Mouse (Mus musculus) liver, embryonic 14.5 days (tissue): ENCODE measurements at regions not wholly inside any gene's neighbourhood (a gene's known extent, or its start where the extent isn't known, plus 50 kb on each side); places are given as distances from the start of the nearest gene placed in this dataset.

Source experiments
- ATAC-seq: fragments of 200-750 bp; cut with Nextera tagmentation; 2 replicates; pipeline ENCODE4 v1.8.0; 2017; ENCODE audit warnings: moderate number of reproducible peaks, mild to moderate bottlenecking, moderate library complexity; ENCODE audit not compliant: insufficient read depth
- DNase-seq, 3 experiments: peaks; one replicate each; pipeline ENCODE4 v3.0.0-alpha.2; 2012 to 2013; ENCODE audit warnings: low read depth in 3 of 3, low spot score in 3 of 3
- H3K27ac ChIP-seq: fragments of 300-500 bp; sonication (generic); 2 replicates; pipeline ENCODE4 v1.5.1; 2014; ENCODE audit warnings: moderate library complexity, mild to moderate bottlenecking, control low read depth, inconsistent platforms
- H3K27me3 ChIP-seq: fragments of 300-500 bp; sonication (generic); 2 replicates; pipeline ENCODE4 v1.6.1; 2014; ENCODE audit warnings: mild to moderate bottlenecking, low read length, moderate library complexity; ENCODE audit not compliant: control insufficient read depth, insufficient read depth
- H3K36me3 ChIP-seq: fragments of 300-500 bp; sonication (generic); replicated peaks from 2 replicates; pipeline ENCODE4 v1.6.1; 2014; ENCODE audit warnings: low read depth; ENCODE audit not compliant: control insufficient read depth, insufficient read depth
- H3K4me1 ChIP-seq, 2 experiments: fragments of 200-500 bp in 1 of 2; fragments of 300-500 bp in 1 of 2; sonication (generic) in 1 of 2; replicated peaks; 2 replicates each; pipeline ENCODE4 v1.6.1; 2012 to 2014; ENCODE audit warnings: antibody characterized with exemption in 1 of 2, inconsistent platforms in 1 of 2, low read length in 1 of 2; ENCODE audit not compliant: control insufficient read depth in 2 of 2, insufficient read depth in 2 of 2
- H3K4me2 ChIP-seq: fragments of 300-500 bp; sonication (generic); 2 replicates; pipeline ENCODE4 v1.6.1; 2014; ENCODE audit warnings: low read depth, mild to moderate bottlenecking, control low read depth, moderate library complexity
- H3K4me3 ChIP-seq, 2 experiments: fragments of 200-500 bp in 1 of 2; fragments of 300-500 bp in 1 of 2; sonication (generic) in 1 of 2; 2 replicates each; pipeline ENCODE4 v1.5.1; 2012 to 2014; ENCODE audit warnings: low read depth in 2 of 2, low read length in 2 of 2, mild to moderate bottlenecking in 2 of 2, control low read depth in 1 of 2, inconsistent platforms in 1 of 2, moderate library complexity in 1 of 2; ENCODE audit not compliant: insufficient read depth in 1 of 2
- H3K9ac ChIP-seq: fragments of 300-500 bp; sonication (generic); replicated peaks from 2 replicates; pipeline ENCODE4 v1.6.1; 2014; ENCODE audit warnings: mild to moderate bottlenecking, control low read depth, moderate library complexity
- H3K9me3 ChIP-seq: fragments of 300-500 bp; sonication (generic); 2 replicates; pipeline ENCODE4 v1.6.1; 2016; ENCODE audit warnings: low read length, mixed read lengths; ENCODE audit not compliant: control insufficient read depth
- CTCF ChIP-seq: IDR thresholded peaks from 2 replicates; pipeline ENCODE4 v1.5.1; 2016; ENCODE audit warnings: antibody characterized with exemption, low read depth, control low read depth
- EP300 ChIP-seq: IDR thresholded peaks from 2 replicates; pipeline ENCODE4 v1.6.1; 2016; ENCODE audit warnings: antibody characterized with exemption, low read depth
- WGBS: fragments of 180-500 bp; shearing (Covaris S2); extraction: QIAGEN DNeasy Blood & Tissue Kit; methylation state at CpG from one replicate; pipeline ENCODE4 v1.1.7; 2014; ENCODE audit not compliant: insufficient replicate concordance; 5-methylcytosine and 5-hydroxymethylcytosine counted together

- no peak for TF ChIP-seq CTCF
- TF ChIP-seq EP300: no peak
- Histone ChIP-seq H3K27me3 (no peaks in the 10 kb centered on the region), H3K4me1 (no peaks in the 10 kb centered on the region), H3K36me3 (no peaks in the 10 kb centered on the region), H3K9me3 (no peaks in the 10 kb centered on the region), H3K4me3 (no peak overlapping the region), H3K9ac (no peak overlapping the region), H3K4me2 (no peak overlapping the region), H3K27ac (no peak overlapping the region)
- 49% methylated on average over 6 of the region's 6 CpGs for WGBS
- ATAC-seq (no peak), DNase-seq (no peak)
These were observed 2724.2 kb upstream of the Lrrc6 start for GRCm38 (mm10) chr15:69224619-69225587.

DNA sequence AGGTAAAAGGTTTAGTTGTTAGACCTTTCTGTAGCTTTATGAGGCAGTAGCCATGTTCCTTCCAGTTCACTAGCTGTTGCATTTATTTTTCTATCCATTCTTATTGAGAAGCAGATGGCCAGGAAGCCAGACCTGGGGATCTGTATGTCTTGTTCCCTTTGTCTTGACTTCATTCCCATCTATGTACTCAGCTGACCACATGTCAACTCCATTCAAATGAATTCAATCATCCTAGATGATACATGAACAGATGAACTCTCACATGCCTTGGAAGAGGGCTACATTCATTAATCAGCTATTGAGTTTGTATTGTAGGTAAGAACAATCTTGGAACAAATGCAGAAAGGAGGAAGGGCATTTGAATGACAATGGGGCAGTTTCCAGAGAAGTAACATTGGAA, 2722.7 kb upstream of the Lrrc6 start:
- ATAC-seq (no peak), DNase-seq (no peak)
- Histone ChIP-seq H3K9ac (no peak overlapping the region), H3K9me3 (no peaks in the 10 kb centered on the region), H3K27me3 (no peaks in the 10 kb centered on the region), H3K27ac (no peak overlapping the region), H3K4me3 (no peak overlapping the region), H3K4me2 (no peak overlapping the region), H3K4me1 (no peaks in the 10 kb centered on the region), H3K36me3 (no peaks in the 10 kb centered on the region)
- no peak for TF ChIP-seq EP300
- TF ChIP-seq CTCF: no peak

DNA sequence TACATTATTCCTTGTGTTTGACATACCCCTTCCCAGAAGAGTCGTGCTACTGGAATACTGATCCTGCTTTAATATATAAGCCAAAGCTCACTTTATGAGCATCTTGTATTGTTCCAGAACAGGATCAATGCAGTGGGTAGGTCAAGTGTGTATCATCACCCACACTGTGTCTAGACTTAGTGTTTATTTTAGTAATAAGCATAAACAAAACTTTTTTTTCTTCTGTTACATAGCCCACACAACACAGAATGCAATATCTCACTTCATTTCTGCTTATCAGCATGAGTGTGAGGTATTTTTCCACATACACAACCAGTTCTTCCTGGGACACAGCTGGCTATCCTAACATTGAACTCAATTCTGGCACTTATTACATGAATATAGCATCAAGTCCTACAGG, 2721.7 kb upstream of the Lrrc6 start:
- WGBS: 49% methylated on average over 1 of the region's 1 CpGs
- ATAC-seq (no peak), DNase-seq (no peak)

More for the DNA sequence above, 2721.7 kb upstream of the Lrrc6 start:
- no peaks in the 10 kb centered on the region for H3K4me1 ChIP-seq
- no peak overlapping the region for H3K4me3 ChIP-seq
- TF ChIP-seq CTCF: no peak
- no peak for TF ChIP-seq EP300
- H3K9me3 ChIP-seq: no peaks in the 10 kb centered on the region
- H3K36me3 ChIP-seq: no peaks in the 10 kb centered on the region
- no peak overlapping the region for H3K9ac ChIP-seq
- no peak overlapping the region for H3K4me2 ChIP-seq
- no peaks in the 10 kb centered on the region for H3K27me3 ChIP-seq
- no peak overlapping the region for H3K27ac ChIP-seq
